In the genomic region with DNA sequence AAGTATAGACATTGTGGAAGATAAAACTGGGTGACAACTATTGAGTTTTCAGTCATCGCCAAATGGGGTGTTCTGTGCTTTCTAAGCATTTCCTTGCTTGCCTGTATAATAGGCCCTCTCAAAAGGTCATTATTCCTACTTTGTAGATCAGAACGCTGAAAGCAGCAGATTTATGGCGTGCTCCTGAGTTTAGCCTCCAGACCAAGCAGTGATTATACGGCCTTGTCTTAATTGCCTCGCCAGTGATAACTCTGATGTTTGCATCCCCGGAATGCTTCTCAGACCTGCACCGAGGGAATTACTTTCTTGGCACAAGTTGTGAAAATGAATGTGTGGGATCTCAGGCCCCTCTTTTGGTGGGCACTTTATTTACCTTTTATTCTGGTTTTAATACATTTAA, we compare ENCODE assay signal across 14 mouse cellular contexts.
"Had no signal": no experiment of that assay in that cellular context is flagged by ENCODE, and none has a peak within 500 bp of the region (broad histone marks: within the 10 kb centered on the region; RNA-seq: fewer than 3 reads in every experiment).

No protein-coding gene starts in this region.

- DNase-seq: kidney, adult 8-10 months; kidney, postnatal 10 days; kidney, postnatal 36 days; left cerebral cortex, postnatal 4 days; liver, embryonic 13.5 days; lung, postnatal 10 days; lung, postnatal 36 days; midbrain, embryonic 14.5 days; thymus, postnatal 25 days had no signal

- H3K27ac ChIP-seq: kidney, embryonic 15.5 days; liver, embryonic 13.5 days; lung, embryonic 15.5 days; stomach, embryonic 15.5 days had no signal

- H3K27me3 ChIP-seq: kidney, embryonic 15.5 days; liver, embryonic 13.5 days; lung, embryonic 15.5 days; megakaryocyte, embryonic 14.5 days; stomach, embryonic 15.5 days had no signal

- H3K9ac ChIP-seq: kidney, embryonic 15.5 days; liver, embryonic 13.5 days; lung, embryonic 15.5 days; stomach, embryonic 15.5 days had no signal

- H3K36me3 ChIP-seq: kidney, embryonic 15.5 days; liver, embryonic 13.5 days; lung, embryonic 15.5 days; stomach, embryonic 15.5 days had no signal

- H3K4me1 ChIP-seq: liver, embryonic 13.5 days; lung, embryonic 15.5 days; megakaryocyte, embryonic 14.5 days; stomach, embryonic 15.5 days had no signal

- H3K9me3 ChIP-seq: kidney, embryonic 15.5 days; liver, embryonic 13.5 days; lung, embryonic 15.5 days; stomach, embryonic 15.5 days had no signal

- H3K4me3 ChIP-seq: kidney, embryonic 15.5 days; liver, embryonic 13.5 days; lung, embryonic 15.5 days; megakaryocyte, embryonic 14.5 days; stomach, embryonic 15.5 days had no signal

- H3K4me2 ChIP-seq: kidney, embryonic 15.5 days; liver, embryonic 13.5 days; lung, embryonic 15.5 days; midbrain, embryonic 11.5 days; stomach, embryonic 15.5 days had no signal
